Mouse (Mus musculus): ENCODE data around the gene D430019H16Rik.

D430019H16Rik gene

GRCm38 (mm10) chr12:105490227-105490626 is 36.6 kb downstream of the D430019H16Rik start:
- DNase-seq (ENCODE audit: low spot score in 2 of 2): no peak

DNA sequence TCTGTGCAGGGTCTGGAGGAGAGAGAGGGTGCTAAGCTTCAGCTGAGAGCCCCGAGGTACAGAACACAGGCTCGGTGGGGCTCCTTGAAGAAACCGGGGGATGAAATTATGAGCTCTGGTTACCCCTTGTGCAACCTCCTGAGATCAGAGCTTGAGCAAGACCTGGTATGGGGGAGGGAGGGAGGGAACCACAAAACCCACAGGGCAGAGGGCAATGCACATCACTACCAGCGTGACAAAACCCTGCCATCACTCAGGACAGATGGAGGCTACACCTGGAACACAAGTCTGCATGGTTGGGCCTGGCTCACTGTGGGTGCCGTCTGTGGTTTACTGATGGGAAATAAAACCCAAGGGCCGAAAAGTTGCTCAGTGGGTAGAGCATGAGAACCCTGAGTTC is 37.1 kb downstream of the D430019H16Rik start:
- DNase-seq (ENCODE audit: low spot score in 2 of 2): no peak

DNA sequence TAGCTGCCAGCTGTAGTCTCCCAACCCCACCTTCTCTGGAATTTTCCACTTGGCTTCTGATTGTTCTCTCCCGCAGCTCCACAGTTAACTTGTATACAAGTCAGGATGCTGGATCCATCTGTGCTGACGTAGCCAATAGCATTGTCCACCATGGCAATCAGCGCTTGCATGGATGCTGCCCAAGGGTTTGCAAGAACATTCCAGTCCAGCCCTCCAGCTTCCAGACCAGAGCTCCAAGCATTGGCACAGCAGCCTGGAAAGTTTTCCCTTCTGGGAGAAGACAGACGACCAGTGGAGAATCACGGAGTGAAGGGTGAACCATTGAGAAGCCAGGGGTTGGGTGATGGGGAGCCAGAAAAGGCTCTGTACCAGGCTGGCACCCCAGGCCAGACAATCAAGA is 41.1 kb downstream of the D430019H16Rik start:
- DNase-seq (ENCODE audit: low spot score in 2 of 2): no peak

DNA sequence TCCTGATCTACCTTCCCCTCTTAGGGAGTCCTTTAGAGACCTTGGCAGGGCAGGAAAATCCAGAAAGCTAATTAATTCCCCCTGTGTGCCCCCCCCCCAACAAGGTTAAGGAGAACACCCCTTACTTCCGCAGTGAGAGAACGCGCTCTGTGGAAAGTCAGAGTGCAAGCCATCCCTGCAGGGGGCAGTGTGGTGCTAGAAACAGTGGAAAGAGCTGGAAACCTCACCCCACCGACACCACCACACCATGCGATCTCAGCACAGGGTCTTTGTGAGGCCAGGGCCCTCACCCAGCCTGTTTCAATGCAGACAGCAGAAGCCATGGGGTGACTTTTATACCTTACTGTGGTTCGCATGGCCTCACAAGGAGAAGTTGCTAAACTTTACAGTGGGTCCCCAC is 44.2 kb downstream of the D430019H16Rik start:
- peak; percentile 64 to 88 for DNase-seq (ENCODE audit: low spot score in 2 of 2)

GRCm38 (mm10) chr12:105498423-105498822 is 44.8 kb downstream of the D430019H16Rik start:
- no peak for DNase-seq (ENCODE audit: low spot score in 2 of 2)

DNA sequence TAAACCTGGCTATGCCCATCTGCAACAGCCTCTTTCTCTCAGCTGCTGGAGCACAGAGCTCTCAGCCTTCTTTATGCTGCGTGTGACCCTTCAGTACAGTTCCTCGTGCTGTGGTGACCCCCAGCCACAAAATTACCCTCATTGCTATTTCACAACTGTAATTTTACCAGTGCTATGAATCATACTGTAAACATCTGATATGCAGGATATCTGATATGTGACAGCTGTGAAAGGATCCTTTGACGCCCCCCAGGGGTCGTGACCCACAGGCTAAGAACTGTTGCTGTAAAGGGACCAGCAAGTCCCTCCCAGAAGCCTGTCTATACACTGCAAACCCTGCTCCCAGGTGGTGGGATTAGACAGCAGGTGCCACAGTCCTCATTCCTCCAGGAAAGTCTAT is 45.2 kb downstream of the D430019H16Rik start:
- DNase-seq (ENCODE audit: low spot score in 2 of 2): no peak

GRCm38 (mm10) chr12:105500940-105501339 is 47.3 kb downstream of the D430019H16Rik start:
- no peak for DNase-seq (ENCODE audit: low spot score in 2 of 2)

DNA sequence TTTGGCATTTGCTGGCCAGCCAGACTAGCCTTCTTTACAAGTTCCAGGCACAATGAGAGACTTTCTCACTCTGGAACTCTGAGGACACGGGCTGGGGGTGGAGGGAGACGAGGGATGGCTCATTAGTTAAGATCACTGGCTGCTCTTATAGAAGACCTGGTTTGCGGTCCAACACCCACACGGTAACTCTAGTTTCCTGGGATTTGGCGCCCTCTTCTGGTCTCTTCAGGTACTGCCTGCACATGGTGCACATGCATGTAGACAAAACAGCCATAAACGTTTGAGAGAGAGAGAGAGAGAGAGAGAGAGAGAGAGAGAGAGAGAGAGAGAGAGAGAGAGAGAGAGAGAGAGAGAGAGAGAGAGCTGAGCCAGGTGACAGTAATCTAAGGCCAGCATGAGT is 51.1 kb downstream of the D430019H16Rik start:
- DNase-seq (ENCODE audit: low spot score in 2 of 2): no peak

- no peak for DNase-seq (ENCODE audit: low spot score in 2 of 2)
These were observed 57.5 kb downstream of the D430019H16Rik start for GRCm38 (mm10) chr12:105511109-105511508.

DNA sequence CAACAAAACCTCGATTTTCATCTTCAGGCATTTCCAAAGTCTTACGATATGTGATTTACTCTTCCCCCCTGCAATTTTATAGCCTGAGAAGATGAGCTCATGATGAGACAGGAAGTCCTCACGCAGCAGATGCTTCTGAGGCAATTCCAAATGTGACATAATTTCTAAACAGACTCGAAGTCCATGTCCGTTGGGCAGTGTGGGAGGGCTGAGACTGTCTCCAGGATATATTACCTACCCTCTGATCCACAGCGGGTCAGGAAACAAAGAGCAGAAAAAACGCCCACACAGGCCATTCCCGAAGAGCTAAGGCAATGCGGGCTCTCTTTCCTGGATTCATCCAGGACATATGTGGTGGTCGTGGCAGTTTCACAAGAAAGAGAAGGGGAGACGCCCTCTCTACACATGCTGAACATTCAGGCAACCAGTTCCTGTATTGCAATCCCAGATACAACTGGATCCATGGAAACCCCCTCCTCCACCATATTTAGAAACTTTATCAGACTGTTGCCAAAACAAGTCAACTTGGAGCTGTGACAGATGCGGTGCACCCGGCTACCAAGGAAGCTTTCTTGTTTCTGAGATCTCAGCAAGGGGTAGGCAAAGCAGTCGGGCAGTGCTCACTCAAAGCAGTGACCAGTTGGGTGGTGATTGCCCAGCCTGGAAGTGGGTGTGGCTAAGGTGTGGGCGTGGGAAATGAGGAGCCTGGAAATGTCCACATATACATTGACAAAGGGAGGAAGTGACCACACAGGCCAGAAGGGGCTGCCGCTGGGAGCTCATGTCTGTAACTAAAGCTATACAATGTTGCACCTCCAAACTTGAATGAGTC is 58.2 kb downstream of the D430019H16Rik start:
- DNase-seq (ENCODE audit: low spot score in 2 of 2): no peak

DNA sequence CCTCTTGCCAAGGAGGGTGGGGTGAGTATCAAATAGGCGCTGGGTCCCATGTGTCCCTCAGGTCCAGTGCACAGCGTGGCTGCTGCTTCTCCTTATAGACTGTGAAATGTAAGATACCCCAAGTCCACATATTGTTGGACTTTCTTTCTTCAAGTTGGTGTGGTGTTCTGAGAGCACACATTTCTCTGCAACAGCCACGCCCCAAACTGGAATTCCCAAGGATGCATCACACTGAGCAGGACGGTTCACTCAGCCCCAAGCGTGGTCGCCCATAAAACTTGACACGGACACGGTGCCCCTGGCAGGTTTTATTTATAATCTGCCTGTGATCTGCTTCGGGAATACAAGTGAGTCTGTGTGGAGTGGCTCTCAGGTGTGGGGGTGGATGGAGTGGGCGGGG is 60.5 kb downstream of the D430019H16Rik start:
- no peak for DNase-seq (ENCODE audit: low spot score in 2 of 2)

- no peak for DNase-seq (ENCODE audit: low spot score in 2 of 2)
These were observed 63.5 kb downstream of the D430019H16Rik start for GRCm38 (mm10) chr12:105517026-105517675.

DNA sequence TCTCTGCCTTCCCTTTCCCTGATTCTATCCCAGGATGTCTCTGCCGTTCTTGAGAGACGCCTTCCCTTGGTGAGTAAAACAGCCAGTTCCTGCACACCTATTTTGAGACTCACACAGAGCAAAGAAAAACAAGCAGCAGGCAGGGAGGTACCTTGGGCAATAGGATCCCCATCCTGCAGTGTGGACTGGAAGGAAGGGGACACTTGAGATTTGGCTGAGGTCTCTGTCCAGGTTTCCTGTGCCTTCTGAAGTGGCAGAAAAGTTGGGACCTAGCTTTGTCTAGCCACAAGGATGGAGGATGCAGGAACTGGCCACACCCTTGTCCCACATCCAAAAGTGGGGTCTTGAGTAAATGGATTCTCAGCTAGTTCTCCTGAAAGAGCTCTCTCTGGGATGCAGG is 66.2 kb downstream of the D430019H16Rik start:
- DNase-seq (ENCODE audit: low spot score in 2 of 2): no peak

- DNase-seq (ENCODE audit: low spot score in 2 of 2): no peak
These were observed 67.6 kb downstream of the D430019H16Rik start for GRCm38 (mm10) chr12:105521170-105521762.

GRCm38 (mm10) chr12:105523737-105524136 is 70.1 kb downstream of the D430019H16Rik start:
- DNase-seq (ENCODE audit: low spot score in 2 of 2): no peak

DNA sequence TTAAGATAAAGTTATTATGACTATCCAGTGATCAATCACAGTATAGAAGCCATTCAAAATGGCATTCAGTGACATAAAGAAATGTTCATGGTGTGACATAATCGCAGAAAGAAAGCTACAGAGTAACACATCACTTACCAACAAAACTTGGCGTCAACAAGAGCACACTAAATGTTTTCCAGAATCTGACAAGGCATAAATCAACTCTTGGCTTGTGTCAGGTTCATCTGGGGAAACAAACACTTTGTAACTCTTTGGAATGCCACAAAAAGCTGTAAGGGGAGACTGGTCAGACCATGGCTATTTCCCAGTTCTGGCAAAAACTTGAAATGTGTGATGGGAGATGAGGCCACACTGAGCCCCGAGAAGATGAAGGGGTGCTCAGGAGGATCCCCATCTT is 72.5 kb downstream of the D430019H16Rik start:
- DNase-seq (ENCODE audit: low spot score in 2 of 2): no peak

- peak in 1 of 2 experiments; percentile 42 for DNase-seq (ENCODE audit: low spot score in 2 of 2)
These were observed 73.2 kb downstream of the D430019H16Rik start for GRCm38 (mm10) chr12:105526829-105527228.

DNA sequence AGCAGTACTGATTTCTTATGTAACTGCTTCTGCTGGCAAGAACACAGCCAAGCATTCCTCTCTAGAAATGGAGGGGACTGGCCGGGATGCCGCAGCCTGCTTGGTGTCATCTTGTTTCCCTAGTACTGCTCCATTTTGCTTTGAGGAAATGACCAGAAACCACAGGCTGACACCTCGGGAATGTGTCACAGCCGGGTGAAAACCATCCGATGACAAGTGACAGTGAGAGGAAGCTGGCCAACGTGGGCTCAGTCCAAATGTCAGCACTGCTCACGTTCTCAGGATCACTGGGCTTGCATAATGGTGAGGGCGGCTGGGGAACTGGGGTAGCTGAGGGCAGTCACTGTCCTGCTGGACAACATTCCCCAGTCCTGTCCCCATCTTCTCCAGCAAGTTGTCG is 75.9 kb downstream of the D430019H16Rik start:
- no peak for DNase-seq (ENCODE audit: low spot score in 2 of 2)

- no peak for DNase-seq (ENCODE audit: low spot score in 2 of 2)
These were observed 78.2 kb downstream of the D430019H16Rik start for GRCm38 (mm10) chr12:105531724-105532371.

DNA sequence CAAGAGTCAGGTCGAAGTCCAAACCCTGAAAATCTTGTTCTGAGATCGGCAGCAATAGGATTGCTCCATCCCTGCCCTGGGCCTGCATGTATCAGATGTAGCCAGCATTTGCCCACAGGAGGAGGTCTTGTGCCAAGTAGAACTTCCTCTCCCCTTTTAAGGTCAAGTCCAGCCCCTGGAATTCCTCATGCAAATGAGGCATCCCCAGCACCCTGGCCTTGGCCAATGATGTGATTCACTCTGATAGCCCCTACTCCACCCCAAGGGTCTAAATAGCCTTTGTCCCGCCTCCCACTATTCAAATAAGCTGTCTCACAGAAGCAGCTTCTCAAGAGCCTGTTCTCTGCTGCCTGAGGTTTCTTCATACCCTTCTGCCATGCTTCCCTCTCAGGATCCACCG is 81.2 kb downstream of the D430019H16Rik start:
- no peak for DNase-seq (ENCODE audit: low spot score in 2 of 2)

GRCm38 (mm10) chr12:105535968-105536760 is 82.5 kb downstream of the D430019H16Rik start:
- no peak for DNase-seq (ENCODE audit: low spot score in 2 of 2)

All from urinary bladder, postnatal 4 days (tissue).